Mouse (Mus musculus): ENCODE measurements around the gene Yjefn3. TPM values are rescaled to one million over a fixed set of nuclear protein-coding genes. Genes with fewer than 3 reads are reported as not detected.

The Yjefn3 gene
- total and polyA plus RNA-seq, 3 experiments = 1.9 to 6.6 (median 4.2) TPM

GRCm38 (mm10) chr8:69907106-69907505, 4.6 kb upstream of the Yjefn3 start:
- no peak for DNase-seq

GRCm38 (mm10) chr8:69906260-69906659, 3.7 kb upstream of the Yjefn3 start:
- DNase-seq = no peak

- DNase-seq = no peak
Observed at GRCm38 (mm10) chr8:69904096-69904495, 1.6 kb upstream of the Yjefn3 start.

GRCm38 (mm10) chr8:69903063-69903542, 591 bp upstream of the Yjefn3 start:
- peak; percentile 99 for DNase-seq

DNA sequence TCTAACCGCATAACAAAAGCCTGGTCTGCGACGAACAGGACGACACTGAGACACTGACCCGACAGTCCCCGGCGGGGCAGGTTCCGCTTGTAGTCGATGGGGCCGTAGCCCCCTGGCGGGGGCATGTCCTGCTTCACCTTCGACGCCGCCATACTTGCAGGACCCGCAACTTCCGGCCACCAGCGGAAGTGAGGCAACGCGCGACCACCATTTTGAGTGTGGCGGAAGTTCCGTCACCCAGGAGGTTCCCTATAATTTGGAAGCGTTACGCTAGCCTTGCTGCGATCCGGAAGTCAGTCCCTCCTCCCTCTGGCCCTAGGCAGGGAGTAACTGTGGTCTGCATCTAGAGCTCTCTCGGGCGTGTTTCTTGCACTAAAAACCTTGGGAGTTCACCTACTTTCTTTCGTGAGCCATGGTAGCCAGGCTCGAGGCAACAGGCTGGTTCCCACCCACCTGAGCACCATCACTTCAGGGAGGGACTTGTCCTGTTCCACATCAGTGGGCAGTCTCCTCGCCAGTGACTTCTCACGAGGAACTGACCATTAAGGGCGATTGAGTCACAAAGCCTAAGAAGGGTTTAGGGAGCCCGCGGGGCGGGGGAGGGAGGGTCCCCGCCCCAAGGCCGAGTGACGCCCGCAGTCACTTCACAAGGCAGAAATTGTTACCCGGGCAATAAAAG, 889 bp downstream of the Yjefn3 start:
- DNase-seq = peak; percentile 97

GRCm38 (mm10) chr8:69900895-69901451, 1.5 kb downstream of the Yjefn3 start:
- DNase-seq = no peak

DNA sequence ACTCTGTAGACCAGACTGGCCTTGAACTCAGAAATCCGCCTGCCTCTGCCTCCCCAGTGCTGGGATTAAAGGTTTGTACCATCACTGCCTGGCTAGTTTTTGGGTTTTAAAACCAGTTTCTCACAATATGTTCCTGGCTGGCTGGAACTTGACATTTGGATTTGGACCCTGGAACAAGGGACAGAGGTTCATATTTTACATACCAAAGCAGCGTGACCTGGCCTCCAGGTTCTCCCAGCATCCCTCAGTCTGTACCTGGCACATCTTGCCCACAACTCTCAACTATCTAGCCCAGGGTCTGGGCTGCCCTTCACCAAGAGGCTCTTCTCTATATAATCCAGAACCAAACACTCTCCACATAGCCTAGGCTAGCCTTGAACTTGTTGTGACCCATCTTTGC, 2.6 kb downstream of the Yjefn3 start:
- no peak for DNase-seq

- no peak for DNase-seq
Observed at GRCm38 (mm10) chr8:69897857-69898256, 4.7 kb downstream of the Yjefn3 start.

DNA sequence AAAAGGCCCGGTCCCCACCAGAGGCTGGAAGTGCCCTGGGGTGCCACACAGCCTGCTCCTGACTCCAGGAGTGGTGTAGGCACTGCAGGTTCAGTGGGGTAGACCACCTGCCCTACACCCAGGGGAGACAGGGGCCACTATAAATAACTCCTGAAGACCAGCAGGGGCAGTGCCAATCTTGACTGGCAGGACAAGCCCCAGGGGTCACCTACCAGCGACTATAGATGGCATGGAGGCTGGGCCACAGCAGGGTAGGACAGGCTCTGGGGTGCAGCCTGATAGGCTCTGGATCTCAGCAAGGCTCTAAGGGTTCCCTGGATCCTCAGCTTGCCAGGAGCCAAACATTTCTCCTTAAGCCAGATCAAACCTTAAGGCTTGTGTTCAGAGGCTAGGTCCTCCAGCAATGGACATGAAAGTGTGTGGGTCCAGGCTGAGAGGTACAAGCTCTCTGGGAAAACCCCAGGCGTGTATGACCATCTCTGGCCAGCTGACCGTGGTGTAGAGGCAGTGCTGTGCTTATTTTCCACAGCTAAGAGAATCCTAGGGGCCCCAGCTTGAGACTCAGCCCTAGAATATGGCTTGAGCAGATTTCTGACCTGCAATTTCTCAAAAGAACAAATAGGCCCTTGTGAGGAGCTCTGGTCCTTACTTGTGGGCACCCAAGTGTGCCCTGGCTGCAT, 6.6 kb downstream of the Yjefn3 start:
- no peak for DNase-seq

DNA sequence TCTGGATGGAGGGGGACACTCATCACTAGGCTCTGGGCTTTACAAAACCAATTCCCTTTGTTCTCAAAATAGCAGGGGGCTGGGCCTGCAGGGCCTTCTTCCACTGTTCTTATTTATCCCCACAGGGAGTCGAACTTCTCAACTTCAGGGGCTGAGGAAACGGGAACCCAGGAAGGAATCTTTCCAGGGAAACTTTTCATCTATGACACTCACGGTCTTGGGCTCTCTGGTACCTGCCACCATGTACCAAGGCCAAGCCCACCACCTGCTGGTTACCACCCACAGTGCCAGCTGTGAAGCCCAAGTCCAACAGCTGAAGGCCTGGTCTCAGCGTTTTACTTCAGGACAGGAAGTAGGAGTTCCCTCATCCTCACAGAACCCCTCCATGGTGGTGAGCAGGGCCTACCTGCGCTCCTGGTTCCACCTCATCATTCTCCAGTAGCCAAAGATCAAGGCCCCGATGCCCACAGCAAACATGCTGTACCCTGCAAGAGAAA, 7.6 kb downstream of the Yjefn3 start:
- DNase-seq = no peak

DNA sequence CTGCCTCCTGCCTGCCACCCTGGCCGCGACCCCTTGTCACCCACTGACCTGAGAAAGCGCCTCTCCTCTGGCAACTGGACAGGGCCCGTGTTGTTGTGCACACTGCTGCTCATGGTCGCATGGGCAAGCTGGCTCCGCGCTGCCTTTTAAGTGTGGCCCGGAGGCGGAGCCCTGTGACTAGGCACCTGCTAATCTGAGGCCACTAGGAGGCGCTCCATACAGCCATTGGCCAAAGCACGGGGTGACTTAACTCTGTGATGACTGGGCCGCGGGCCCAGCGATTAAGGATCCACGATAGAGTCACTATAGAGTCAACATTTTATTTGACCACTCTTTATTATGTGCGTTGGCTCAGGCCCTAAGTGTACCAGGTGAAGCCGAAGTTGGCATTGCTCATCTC, 8.6 kb downstream of the Yjefn3 start:
- peak; percentile 34 for DNase-seq

DNA sequence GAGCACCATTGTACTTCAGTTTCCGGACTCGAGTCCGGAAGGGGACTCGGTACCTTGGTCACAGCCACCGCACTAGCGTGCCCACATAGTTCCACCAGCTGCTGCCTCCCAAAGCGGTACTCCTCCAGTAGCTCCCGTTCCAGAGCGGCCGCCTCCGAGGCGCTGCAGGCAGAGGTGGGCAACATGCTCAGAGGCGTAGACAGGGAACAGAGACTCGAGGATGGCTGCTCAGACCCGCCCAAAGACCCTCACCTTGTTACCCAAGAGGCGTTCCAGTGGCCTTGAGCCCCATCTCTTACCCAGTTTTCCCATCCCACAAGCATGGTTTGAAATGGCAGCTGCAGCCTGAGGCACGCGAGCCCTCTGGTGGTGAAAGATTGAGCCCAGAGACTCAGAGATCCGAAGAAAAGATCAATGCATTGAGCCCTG, 11.7 kb downstream of the Yjefn3 start:
- peak; percentile 35 for DNase-seq

DNA sequence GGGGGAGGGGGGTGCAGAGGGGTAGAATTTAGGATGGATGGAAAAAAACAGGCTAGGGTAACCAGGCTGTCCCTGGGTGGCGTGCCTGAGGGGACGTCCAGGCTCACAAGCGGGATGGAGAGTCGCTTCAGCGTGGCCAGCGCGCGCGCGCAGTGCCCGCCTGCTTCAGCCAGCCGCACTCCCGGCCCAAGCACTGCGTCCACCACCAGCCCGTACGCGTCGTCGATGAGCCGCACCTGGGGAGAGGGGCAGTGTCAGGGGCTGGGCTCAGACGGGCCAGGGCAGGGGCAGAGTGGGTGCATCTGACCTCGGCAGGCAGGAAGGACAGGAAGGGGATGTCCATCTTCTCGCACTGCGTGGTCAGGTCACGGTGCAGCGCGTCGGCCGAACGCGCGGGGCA, 13.6 kb downstream of the Yjefn3 start:
- DNase-seq = peak; percentile 24

DNA sequence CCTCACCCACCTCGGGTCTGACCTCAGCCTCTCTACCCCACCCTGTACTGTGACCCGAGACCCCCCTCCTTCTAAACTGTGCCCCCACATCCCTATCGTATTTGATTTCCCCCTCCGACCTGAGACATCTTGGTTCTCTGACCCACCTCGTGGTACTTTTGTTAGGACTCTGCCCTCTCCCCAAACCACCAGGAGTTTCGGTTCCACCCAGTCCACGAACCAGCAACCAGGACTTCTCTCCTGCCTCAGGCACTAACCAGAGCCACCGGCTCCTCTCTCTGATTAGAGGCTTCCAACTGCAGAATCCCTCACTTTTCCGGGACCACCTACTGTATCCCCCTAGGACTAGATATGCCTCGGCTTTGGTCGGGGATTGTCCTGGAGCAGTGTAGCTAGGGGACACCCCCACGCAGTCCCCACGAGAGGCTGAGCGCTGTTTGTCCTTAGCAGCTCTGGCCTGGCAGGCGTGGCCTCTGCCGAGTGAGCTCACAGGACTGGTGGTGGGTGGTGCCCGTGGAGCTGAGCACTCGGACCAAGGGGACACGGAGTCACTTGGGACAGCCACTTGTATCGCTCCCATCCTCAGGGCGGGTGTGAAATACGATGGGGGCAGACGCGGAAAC, 14.2 kb downstream of the Yjefn3 start:
- peak; percentile 60 for DNase-seq

DNA sequence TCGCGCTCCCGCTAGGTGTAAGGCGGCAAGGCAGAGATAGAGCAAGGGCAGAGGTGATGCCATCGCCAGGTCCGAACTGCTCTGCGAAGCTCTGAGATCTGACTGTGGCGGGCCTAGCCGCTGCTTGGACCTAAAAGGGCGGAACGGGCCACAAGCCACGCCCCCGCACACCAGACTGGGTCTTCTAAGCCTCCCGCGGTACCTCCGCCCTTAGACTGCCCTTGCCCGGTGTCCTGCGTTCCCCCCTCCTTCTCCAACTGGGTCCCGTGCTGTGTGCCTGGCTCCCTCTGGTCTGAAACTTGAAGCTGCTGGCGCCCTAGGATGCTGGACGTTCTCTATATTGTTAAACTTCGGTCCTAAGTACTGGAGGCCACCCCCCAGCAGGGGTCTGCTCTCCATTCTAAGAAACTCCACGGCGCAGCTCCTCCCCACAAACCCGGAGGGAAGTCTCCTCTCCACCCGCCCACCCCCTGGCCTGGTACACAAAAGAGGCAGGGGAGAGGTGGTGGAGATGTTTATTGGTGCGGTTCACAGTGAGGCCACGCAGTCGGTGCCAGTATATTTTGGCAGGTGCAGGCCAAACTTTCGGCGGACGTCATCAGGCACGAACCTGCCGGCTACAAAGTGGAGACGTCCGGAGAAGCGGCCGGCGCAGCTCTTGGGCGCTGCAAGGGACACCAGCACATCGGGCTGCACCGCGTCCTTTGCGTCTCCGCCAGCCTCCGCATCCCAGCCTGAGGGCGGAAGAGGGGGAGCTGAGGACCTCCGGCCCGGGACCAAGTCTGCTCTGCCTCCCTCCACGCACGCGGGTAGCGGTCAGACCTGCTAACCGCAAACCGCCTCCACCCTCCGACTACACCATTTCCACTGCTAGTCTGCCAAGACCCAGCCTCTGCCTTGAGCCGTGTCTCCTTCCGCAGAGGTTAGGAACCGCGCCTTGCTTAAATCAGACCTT, 14.9 kb downstream of the Yjefn3 start, which contains the start of gene Cilp2:
Cilp2 (minus strand) TSS at position 399 of the 955 bp plus-strand sequence.
- peak; percentile 43 for DNase-seq

DNA sequence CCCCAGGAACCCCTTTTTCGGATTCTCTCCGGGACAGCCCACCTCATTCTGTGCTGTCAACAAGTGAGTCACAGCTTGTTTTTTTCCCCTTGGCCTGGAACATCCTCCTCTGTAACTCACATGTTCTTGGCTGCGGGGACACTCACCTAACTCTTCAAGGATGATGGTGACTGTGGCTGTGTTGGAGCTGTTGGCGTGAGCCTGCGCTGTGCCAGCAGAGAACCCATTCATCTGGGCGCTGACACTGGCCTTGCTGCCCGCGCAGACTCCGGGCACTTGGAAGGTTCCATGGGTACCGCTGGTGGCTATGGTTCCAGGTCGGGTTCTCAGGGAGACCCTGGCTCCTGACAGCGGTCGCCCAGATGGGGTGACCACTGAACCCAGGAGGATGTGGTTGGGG, 18.4 kb downstream of the Yjefn3 start:
- DNase-seq = peak; percentile 73

DNA sequence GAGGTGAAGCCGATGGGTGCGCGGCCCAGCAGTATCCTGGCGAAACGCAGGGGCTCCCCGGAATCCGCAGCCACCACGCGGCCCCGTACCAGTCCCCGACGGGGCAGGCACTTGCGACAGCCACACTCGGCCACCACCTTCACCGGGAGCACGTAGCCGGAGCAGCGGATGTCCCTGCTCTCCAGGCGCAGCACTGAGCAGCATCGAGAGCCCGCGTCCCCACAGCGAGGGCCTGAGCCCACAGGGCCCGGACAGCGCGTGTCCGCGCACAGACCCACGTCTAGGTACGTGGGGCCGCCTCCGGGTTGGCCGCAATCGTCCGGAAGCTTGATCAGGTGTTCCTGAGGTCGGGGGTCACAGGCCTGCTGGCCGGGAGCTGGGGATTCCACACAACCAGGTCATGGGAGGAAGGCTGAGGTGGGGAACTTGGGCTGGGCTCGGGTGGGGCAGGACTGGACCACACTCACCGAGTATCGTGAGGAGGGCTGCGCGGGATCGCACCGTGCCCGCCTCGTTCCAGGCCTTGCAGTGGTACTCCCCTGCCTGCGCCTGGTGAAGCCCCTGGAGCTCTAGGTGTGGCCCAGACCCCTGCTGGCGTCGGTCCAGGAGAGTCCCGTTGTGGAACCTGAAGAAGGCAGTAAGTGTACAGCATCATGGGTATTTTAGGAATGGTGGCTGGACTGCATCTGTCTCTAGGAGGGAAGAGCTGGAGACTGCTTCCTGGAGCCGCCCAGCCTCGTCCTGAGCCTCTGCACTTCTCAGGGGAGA, 19.5 kb downstream of the Yjefn3 start:
- no peak for DNase-seq

DNA sequence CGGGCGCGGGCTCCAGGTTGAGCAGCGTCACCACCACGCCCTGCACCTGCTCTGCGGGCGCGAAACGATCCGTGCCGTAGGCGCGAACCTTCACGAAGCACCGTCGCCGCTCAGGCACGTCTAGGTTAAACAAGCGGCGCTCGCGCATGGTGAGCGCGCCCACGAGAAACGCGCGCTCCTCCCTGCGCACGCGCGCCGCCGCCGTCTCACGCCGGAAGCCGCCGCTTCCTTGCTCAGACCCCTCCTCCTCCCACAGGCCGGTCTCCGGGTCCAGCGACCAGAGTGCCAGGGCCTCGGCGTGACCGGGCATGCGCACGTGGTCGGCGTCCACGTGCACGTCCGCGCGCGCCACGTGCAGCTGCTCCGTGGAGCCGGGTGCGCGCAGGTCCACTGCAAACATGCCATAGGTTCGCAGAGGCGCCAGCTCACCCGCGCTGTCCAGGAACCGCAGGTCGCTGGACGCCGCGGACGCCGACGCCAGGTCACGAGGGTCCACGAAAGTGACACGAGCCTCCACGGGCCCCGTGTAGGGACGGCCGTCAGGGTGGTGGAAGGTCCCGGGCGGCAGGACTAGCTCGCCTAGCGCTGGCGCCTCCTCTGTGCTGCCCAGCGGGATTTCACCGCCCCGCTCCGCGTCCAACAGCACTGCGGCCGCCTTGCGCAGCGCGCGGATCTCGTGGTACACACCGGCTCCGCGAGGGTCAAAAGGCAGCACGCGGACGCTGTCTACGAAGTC, 20.3 kb downstream of the Yjefn3 start:
- DNase-seq = peak; percentile 44

DNA sequence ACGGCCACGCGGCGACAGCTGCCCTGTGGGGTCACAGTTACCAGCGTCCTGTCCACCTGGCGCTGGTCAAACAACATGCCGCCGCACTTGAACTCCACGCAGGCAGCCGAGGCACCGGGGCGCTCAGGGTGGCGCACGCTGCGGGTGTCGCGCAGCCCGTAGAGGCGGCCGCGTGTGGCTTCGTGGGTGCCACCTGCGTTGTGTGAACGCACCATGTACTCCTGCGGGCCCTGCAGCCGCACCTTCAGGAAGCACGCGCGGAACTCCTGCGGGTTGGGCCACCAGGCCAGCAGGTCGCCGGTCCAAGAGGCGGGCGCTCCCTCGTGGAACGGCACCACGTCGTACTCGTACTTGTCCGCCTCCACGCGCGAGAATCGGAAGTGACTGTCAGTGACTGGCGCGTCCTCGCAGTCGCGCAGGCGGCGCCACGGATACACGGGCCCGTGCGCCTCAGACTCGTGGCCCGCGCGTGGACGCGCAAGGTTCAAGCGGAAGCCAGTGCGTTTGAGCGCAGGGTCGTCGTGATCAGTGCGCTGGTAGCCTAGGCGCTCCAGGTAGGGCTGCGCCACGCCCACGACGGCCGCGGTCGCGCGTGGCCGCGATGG, 21.1 kb downstream of the Yjefn3 start:
- DNase-seq = no peak

All from adrenal gland, adult 2 months (tissue).